Mouse (Mus musculus): ENCODE measurements around the gene Asb6. TPM values are rescaled to one million over a fixed set of nuclear protein-coding genes. Genes with fewer than 3 reads are reported as not detected.

Gene Asb6
- polyA plus RNA-seq, 1 experiment from 2014 or later = 32.3 TPM

GRCm38 (mm10) chr2:30796382-30796781 lies 33.8 kb downstream of the Asb6 start:
- peak overlapping the region; percentile 41 for H3K9ac ChIP-seq (ENCODE audit: low read length)
- H3K4me1 ChIP-seq (ENCODE audit: control insufficient read depth, insufficient read depth, low read length) = peaks cover 22% of the 10 kb centered on the region
- peak; percentile 82 for DNase-seq (ENCODE audit: low spot score)
- 0 out of 2 replicates have a peak overlapping the region, but pooled peaks have one; percentile 51 for H3K27ac ChIP-seq (ENCODE audit: low read depth, low read length)
- H3K9me3 ChIP-seq (ENCODE audit: control insufficient read depth, low read length) = no peaks in the 10 kb centered on the region
- H3K36me3 ChIP-seq (ENCODE audit: control insufficient read depth, insufficient read depth, low read length) = no peaks in the 10 kb centered on the region
- ATAC-seq (ENCODE audit: insufficient read depth, low FRiP score, low TSS enrichment) = peak; percentile 45; the same call in 1 of the 2 replicates
- 7% methylated on average over 11 of the region's 11 CpGs for WGBS
- peak overlapping the region; percentile 14; the same call in 1 of the 2 replicates for H3K4me3 ChIP-seq (ENCODE audit: low read depth, low read length)
- peaks cover 14% of the 10 kb centered on the region for H3K27me3 ChIP-seq (ENCODE audit: control insufficient read depth, insufficient read depth, low read length)
- H3K4me2 ChIP-seq (ENCODE audit: low read depth) = peak overlapping the region; percentile 37

- ATAC-seq (ENCODE audit: insufficient read depth, low FRiP score, low TSS enrichment) (0 out of 2 replicates have a peak, but pooled peaks have one; percentile 7), DNase-seq (ENCODE audit: low spot score) (no peak)
- Histone ChIP-seq H3K27me3 (ENCODE audit: control insufficient read depth, insufficient read depth, low read length) (peaks cover 9% of the 10 kb centered on the region), H3K4me3 (ENCODE audit: low read depth, low read length) (no peak overlapping the region), H3K9me3 (ENCODE audit: control insufficient read depth, low read length) (no peaks in the 10 kb centered on the region), H3K9ac (ENCODE audit: low read length) (peak overlapping the region; percentile 41; the same call in 1 of the 2 replicates), H3K4me2 (ENCODE audit: low read depth) (peak overlapping the region; percentile 37), H3K27ac (ENCODE audit: low read depth, low read length) (0 out of 2 replicates have a peak overlapping the region, but pooled peaks have one; percentile 51), H3K36me3 (ENCODE audit: control insufficient read depth, insufficient read depth, low read length) (no peaks in the 10 kb centered on the region), H3K4me1 (ENCODE audit: control insufficient read depth, insufficient read depth, low read length) (peaks cover 20% of the 10 kb centered on the region)
- 39% methylated on average over 5 of the region's 5 CpGs for WGBS
Observed at GRCm38 (mm10) chr2:30795889-30796275, 34.3 kb downstream of the Asb6 start.

GRCm38 (mm10) chr2:30795271-30795888 lies 34.8 kb downstream of the Asb6 start:
- H3K27ac ChIP-seq (ENCODE audit: low read depth, low read length) = 0 out of 2 replicates have a peak overlapping the region, but pooled peaks have one; percentile 51
- 65% methylated on average over 7 of the region's 7 CpGs for WGBS
- ATAC-seq (ENCODE audit: insufficient read depth, low FRiP score, low TSS enrichment) (no peak), DNase-seq (ENCODE audit: low spot score) (no peak)
- H3K4me1 ChIP-seq (ENCODE audit: control insufficient read depth, insufficient read depth, low read length) = peaks cover 20% of the 10 kb centered on the region
- H3K9me3 ChIP-seq (ENCODE audit: control insufficient read depth, low read length) = no peaks in the 10 kb centered on the region
- no peaks in the 10 kb centered on the region for H3K36me3 ChIP-seq (ENCODE audit: control insufficient read depth, insufficient read depth, low read length)
- H3K27me3 ChIP-seq (ENCODE audit: control insufficient read depth, insufficient read depth, low read length) = peaks cover 4% of the 10 kb centered on the region
- H3K9ac ChIP-seq (ENCODE audit: low read length) = no peak overlapping the region
- no peak overlapping the region for H3K4me2 ChIP-seq (ENCODE audit: low read depth)
- H3K4me3 ChIP-seq (ENCODE audit: low read depth, low read length) = no peak overlapping the region

- H3K27ac ChIP-seq (ENCODE audit: low read depth, low read length) = peak overlapping the region; percentile 64
Observed at GRCm38 (mm10) chr2:30794179-30795108, 35.7 kb downstream of the Asb6 start.

GRCm38 (mm10) chr2:30792061-30792460 lies 38.1 kb downstream of the Asb6 start:
- Histone ChIP-seq H3K4me2 (ENCODE audit: low read depth) (no peak overlapping the region), H3K9me3 (ENCODE audit: control insufficient read depth, low read length) (no peaks in the 10 kb centered on the region), H3K4me3 (ENCODE audit: low read depth, low read length) (no peak overlapping the region), H3K36me3 (ENCODE audit: control insufficient read depth, insufficient read depth, low read length) (no peaks in the 10 kb centered on the region), H3K4me1 (ENCODE audit: control insufficient read depth, insufficient read depth, low read length) (peaks cover 26% of the 10 kb centered on the region), H3K27ac (ENCODE audit: low read depth, low read length) (no peak overlapping the region), H3K9ac (ENCODE audit: low read length) (no peak overlapping the region), H3K27me3 (ENCODE audit: control insufficient read depth, insufficient read depth, low read length) (no peaks in the 10 kb centered on the region)
- DNase-seq (ENCODE audit: low spot score) (no peak), ATAC-seq (ENCODE audit: insufficient read depth, low FRiP score, low TSS enrichment) (no peak)
- WGBS = 80% methylated on average over 7 of the region's 7 CpGs

More at GRCm38 (mm10) chr2:30794179-30795108, 35.7 kb downstream of the Asb6 start:
- Histone ChIP-seq H3K36me3 (ENCODE audit: control insufficient read depth, insufficient read depth, low read length) (no peaks in the 10 kb centered on the region), H3K9ac (ENCODE audit: low read length) (peak overlapping the region; percentile 62), H3K9me3 (ENCODE audit: control insufficient read depth, low read length) (no peaks in the 10 kb centered on the region), H3K4me3 (ENCODE audit: low read depth, low read length) (peak overlapping the region; percentile 28), H3K27me3 (ENCODE audit: control insufficient read depth, insufficient read depth, low read length) (no peaks in the 10 kb centered on the region), H3K4me2 (ENCODE audit: low read depth) (peak overlapping the region; percentile 56), H3K4me1 (ENCODE audit: control insufficient read depth, insufficient read depth, low read length) (peaks cover 20% of the 10 kb centered on the region)
- 6% methylated on average over 48 of the region's 48 CpGs for WGBS
- peak; percentile 72 for ATAC-seq (ENCODE audit: insufficient read depth, low FRiP score, low TSS enrichment)
- DNase-seq (ENCODE audit: low spot score) = peak; percentile 96

GRCm38 (mm10) chr2:30787466-30787865 lies 42.7 kb downstream of the Asb6 start:
- ATAC-seq (ENCODE audit: insufficient read depth, low FRiP score, low TSS enrichment) = no peak
- peaks cover 21% of the 10 kb centered on the region for H3K4me1 ChIP-seq (ENCODE audit: control insufficient read depth, insufficient read depth, low read length)
- H3K4me2 ChIP-seq (ENCODE audit: low read depth) = no peak overlapping the region

DNA sequence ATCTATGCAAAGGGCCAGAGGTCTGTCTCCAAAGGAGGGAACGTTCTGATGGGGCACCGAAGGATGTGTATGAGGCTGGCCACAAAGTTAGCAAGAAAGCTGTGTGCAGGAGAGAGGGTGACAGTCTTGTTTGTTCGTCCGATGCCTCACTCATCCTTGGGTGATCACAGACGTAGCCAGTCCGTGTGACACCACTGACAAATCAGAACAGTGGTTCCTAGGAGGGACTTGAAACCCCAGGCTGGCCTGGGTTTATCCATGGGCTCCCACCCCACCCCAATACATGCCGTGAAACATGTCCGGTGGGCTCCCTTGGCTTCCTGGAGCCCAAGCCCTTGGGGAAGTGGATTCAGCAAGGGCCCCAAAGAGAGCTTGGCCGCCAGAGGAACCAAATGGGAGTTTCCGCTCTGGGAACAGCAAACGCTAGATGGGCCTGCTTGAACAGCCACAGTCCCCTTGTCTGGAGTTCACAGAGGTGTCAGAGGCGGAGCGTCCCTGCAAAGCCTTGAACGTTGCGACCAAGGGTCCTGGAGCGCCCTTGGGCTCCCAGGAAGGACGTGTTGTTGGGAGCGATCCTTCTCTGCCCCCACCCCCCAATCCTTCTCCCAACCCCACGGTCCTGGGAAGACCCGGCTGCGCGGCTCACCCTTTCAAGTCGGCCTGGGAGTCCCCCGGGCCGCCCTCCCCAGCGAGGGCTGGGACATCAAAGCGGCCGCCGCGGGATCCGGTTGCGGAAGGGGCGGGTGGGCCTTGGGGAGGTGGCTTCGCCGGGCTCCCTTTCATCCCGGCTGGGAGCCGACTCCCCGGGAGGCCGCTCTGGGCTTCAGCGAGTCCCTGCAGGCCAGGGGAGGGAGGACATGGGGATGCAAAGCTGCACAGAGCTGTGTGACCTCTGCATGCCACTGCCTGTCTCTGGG lies 45.8 kb downstream of the Asb6 start:
- WGBS = 8% methylated on average over 38 of the region's 40 CpGs
- peaks cover 31% of the 10 kb centered on the region for H3K4me1 ChIP-seq (ENCODE audit: control insufficient read depth, insufficient read depth, low read length)
- H3K9me3 ChIP-seq (ENCODE audit: control insufficient read depth, low read length) = no peaks in the 10 kb centered on the region

More at GRCm38 (mm10) chr2:30787466-30787865, 42.7 kb downstream of the Asb6 start:
- Histone ChIP-seq H3K4me3 (ENCODE audit: low read depth, low read length) (no peak overlapping the region), H3K9ac (ENCODE audit: low read length) (peak overlapping the region; percentile 35), H3K27ac (ENCODE audit: low read depth, low read length) (peak overlapping the region; percentile 17), H3K27me3 (ENCODE audit: control insufficient read depth, insufficient read depth, low read length) (no peaks in the 10 kb centered on the region), H3K36me3 (ENCODE audit: control insufficient read depth, insufficient read depth, low read length) (no peaks in the 10 kb centered on the region), H3K9me3 (ENCODE audit: control insufficient read depth, low read length) (no peaks in the 10 kb centered on the region)
- DNase-seq (ENCODE audit: low spot score) = no peak
- 65% methylated on average over 4 of the region's 4 CpGs for WGBS

GRCm38 (mm10) chr2:30783346-30783745 lies 46.8 kb downstream of the Asb6 start:
- H3K9me3 ChIP-seq (ENCODE audit: control insufficient read depth, low read length) = no peaks in the 10 kb centered on the region
- peak overlapping the region; percentile 69; the same call in 1 of the 2 replicates for H3K27ac ChIP-seq (ENCODE audit: low read depth, low read length)
- H3K4me3 ChIP-seq (ENCODE audit: low read depth, low read length) = no peak overlapping the region
- ATAC-seq (ENCODE audit: insufficient read depth, low FRiP score, low TSS enrichment) (peak; percentile 46), DNase-seq (ENCODE audit: low spot score) (peak; percentile 71)
- H3K4me2 ChIP-seq (ENCODE audit: low read depth) = peak overlapping the region; percentile 29
- no peaks in the 10 kb centered on the region for H3K27me3 ChIP-seq (ENCODE audit: control insufficient read depth, insufficient read depth, low read length)
- WGBS = 1% methylated on average over 13 of the region's 13 CpGs
- peaks cover 34% of the 10 kb centered on the region for H3K4me1 ChIP-seq (ENCODE audit: control insufficient read depth, insufficient read depth, low read length)
- peak overlapping the region; percentile 55; the same call in 1 of the 2 replicates for H3K9ac ChIP-seq (ENCODE audit: low read length)
- no peaks in the 10 kb centered on the region for H3K36me3 ChIP-seq (ENCODE audit: control insufficient read depth, insufficient read depth, low read length)

More for the DNA sequence above, 45.8 kb downstream of the Asb6 start:
- Histone ChIP-seq H3K4me2 (ENCODE audit: low read depth) (peak overlapping the region; percentile 41), H3K36me3 (ENCODE audit: control insufficient read depth, insufficient read depth, low read length) (no peaks in the 10 kb centered on the region), H3K27me3 (ENCODE audit: control insufficient read depth, insufficient read depth, low read length) (no peaks in the 10 kb centered on the region), H3K27ac (ENCODE audit: low read depth, low read length) (peak overlapping the region; percentile 64), H3K9ac (ENCODE audit: low read length) (peak overlapping the region; percentile 58), H3K4me3 (ENCODE audit: low read depth, low read length) (peak overlapping the region; percentile 8; the same call in 1 of the 2 replicates)
- peak; percentile 31; the same call in 1 of the 2 replicates for ATAC-seq (ENCODE audit: insufficient read depth, low FRiP score, low TSS enrichment)
- peak; percentile 64 for DNase-seq (ENCODE audit: low spot score)
